Mouse (Mus musculus) left cerebral cortex, adult 8-10 months (tissue): ENCODE measurements around the gene Olfr90. TPM values are rescaled to one million over a fixed set of nuclear protein-coding genes. Genes with fewer than 3 reads are reported as not detected.
A peak's percentile ranks its signal among the peaks of the same experiment; 100 is the strongest.
"Not testable (repeated sequence)": the region's sequence is repeated elsewhere in the genome, so short reads cannot be mapped to it uniquely, and the experiment has no call there.

ENCODE experiments used
- DNase-seq, 2 experiments: peaks; one replicate each; pipeline ENCODE4 v3.0.0; 2022; ENCODE audit warnings: low spot score in 2 of 2
- total RNA-seq, 4 experiments: library from RNA; stranded (reverse); gene quantifications; 2 replicates each; pipeline ENCODE4 v1.2.4; 2022

Gene Olfr90
- not detected for total RNA-seq

- no peak for DNase-seq
Observed at GRCm38 (mm10) chr17:37088399-37088798, at the start of gene Olfr90. Gene Olfr90, minus strand, starts transcription at chr17:37088499.

- DNase-seq: not testable (repeated sequence)
Observed at GRCm38 (mm10) chr17:37131366-37131765, 43.1 kb upstream of the Olfr90 start.

- DNase-seq: no peak
Observed at GRCm38 (mm10) chr17:37119988-37120387, 31.7 kb upstream of the Olfr90 start, which contains the start of gene Olfr92. Gene Olfr92, minus strand, starts transcription at chr17:37120088.

- DNase-seq: no peak
Observed at GRCm38 (mm10) chr17:37098178-37098577, 9.9 kb upstream of the Olfr90 start, which contains the start of gene Olfr91. Gene Olfr91, minus strand, starts transcription at chr17:37098278.

GRCm38 (mm10) chr17:37093289-37093688, 5.0 kb upstream of the Olfr90 start:
- no peak for DNase-seq

GRCm38 (mm10) chr17:37092198-37092597, 3.9 kb upstream of the Olfr90 start:
- no peak for DNase-seq

GRCm38 (mm10) chr17:37085545-37085944, 2.8 kb downstream of the Olfr90 start:
- DNase-seq: no peak

- no peak for DNase-seq
Observed at GRCm38 (mm10) chr17:37084632-37085031, 3.7 kb downstream of the Olfr90 start.

- DNase-seq: no peak
Observed at GRCm38 (mm10) chr17:37083327-37083726, 5.0 kb downstream of the Olfr90 start.

GRCm38 (mm10) chr17:37081659-37082058, 6.6 kb downstream of the Olfr90 start:
- DNase-seq: no peak

GRCm38 (mm10) chr17:37080119-37080518, 8.2 kb downstream of the Olfr90 start:
- peak in 1 of 2 experiments; percentile 19 for DNase-seq

- no peak for DNase-seq
Observed at GRCm38 (mm10) chr17:37078990-37079389, 9.3 kb downstream of the Olfr90 start.

GRCm38 (mm10) chr17:37078193-37078592, 10.1 kb downstream of the Olfr90 start:
- no peak for DNase-seq

GRCm38 (mm10) chr17:37075766-37076165, 12.5 kb downstream of the Olfr90 start:
- DNase-seq: no peak

GRCm38 (mm10) chr17:37075181-37075580, 13.1 kb downstream of the Olfr90 start:
- no peak for DNase-seq

GRCm38 (mm10) chr17:37072730-37073276, 15.5 kb downstream of the Olfr90 start:
- peak in 1 of 2 experiments; percentile 21 for DNase-seq

- DNase-seq: peak in 1 of 2 experiments; percentile 15
Observed at GRCm38 (mm10) chr17:37072080-37072729, 16.1 kb downstream of the Olfr90 start.

- DNase-seq: no peak
Observed at GRCm38 (mm10) chr17:37070121-37070520, 18.2 kb downstream of the Olfr90 start.

- peak in 1 of 2 experiments; percentile 17 for DNase-seq
Observed at GRCm38 (mm10) chr17:37067861-37068260, 20.4 kb downstream of the Olfr90 start.

GRCm38 (mm10) chr17:37065993-37066392, 22.3 kb downstream of the Olfr90 start:
- no peak for DNase-seq

GRCm38 (mm10) chr17:37063686-37064495, 24.4 kb downstream of the Olfr90 start:
- DNase-seq: no peak

- DNase-seq: no peak
Observed at GRCm38 (mm10) chr17:37063063-37063462, 25.2 kb downstream of the Olfr90 start.
